ENCODE assay signal across 28 mouse cellular contexts in genomic region chr2:131139287-131139686, GRCm38 (mm10). TPM values are rescaled to one million over a fixed set of nuclear protein-coding genes. Genes with fewer than 3 reads are reported as not detected.
DNase-seq lines count a peak whose midpoint lies in the region; ATAC-seq and TF ChIP-seq lines count a peak whose summit lies in the region.
"Had no signal": no experiment of that assay in that cellular context is flagged by ENCODE, and none has a peak within 500 bp of the region (broad histone marks: within the 10 kb centered on the region; RNA-seq: fewer than 3 reads in every experiment).

No protein-coding gene starts in this region.

- H3K4me3 ChIP-seq in heart, adult 2 months = no peak overlapping the region
- no peak overlapping the region for H3K4me3 ChIP-seq in liver, embryonic 15.5 days (replicated peaks)
- H3K4me3 ChIP-seq: forebrain, embryonic 10.5 days; midbrain, embryonic 13.5 days; neural tube, embryonic 13.5 days had no signal

- WGBS in heart, adult 2 months = 78% methylated on average over 5 of the region's 5 CpGs
- 79% methylated on average over 5 of the region's 5 CpGs for WGBS in liver, embryonic 15.5 days (ENCODE audit: insufficient replicate concordance)

- H3K9me3 ChIP-seq in liver, embryonic 15.5 days (replicated peaks) = no peaks in the 10 kb centered on the region
- H3K9me3 ChIP-seq: forebrain, embryonic 10.5 days; midbrain, embryonic 13.5 days; neural tube, embryonic 13.5 days had no signal

- no peak for TF ChIP-seq CTCF in heart, adult 2 months (IDR thresholded peaks at IDR 0.05)

- no peaks in the 10 kb centered on the region for H3K27me3 ChIP-seq in heart, adult 2 months (ENCODE audit: control insufficient read depth, insufficient read depth, low read length)
- no peaks in the 10 kb centered on the region for H3K27me3 ChIP-seq in liver, embryonic 15.5 days
- H3K27me3 ChIP-seq: midbrain, embryonic 13.5 days; neural tube, embryonic 13.5 days had no signal

- TF ChIP-seq EP300 in heart, adult 2 months (IDR thresholded peaks at IDR 0.05; ENCODE audit: insufficient read depth, low read depth, low read length) = no peak

- no peak overlapping the region for H3K9ac ChIP-seq in heart, adult 2 months (ENCODE audit: low read depth, low read length)
- H3K9ac ChIP-seq in liver, embryonic 15.5 days = no peak overlapping the region
- H3K9ac ChIP-seq: forebrain, postnatal 0 days; hindbrain, embryonic 14.5 days; midbrain, embryonic 13.5 days; neural tube, embryonic 13.5 days had no signal

- H3K27ac ChIP-seq in heart, adult 2 months = peak overlapping the region; percentile 77
- peak overlapping the region; percentile 29 for H3K27ac ChIP-seq in liver, embryonic 15.5 days (replicated peaks)
- H3K27ac ChIP-seq: hindbrain, embryonic 14.5 days; midbrain, embryonic 13.5 days; neural tube, embryonic 13.5 days had no signal

- peak; percentile 2 to 18 for DNase-seq in heart, adult 2 months
- DNase-seq in heart, adult 9 months (ENCODE audit: low spot score in 2 of 2) = no peak
- DNase-seq in kidney, postnatal 10 days = peak; percentile 5
- DNase-seq in kidney, adult 8-10 months = no peak
- DNase-seq in spleen, postnatal 10 days (ENCODE audit: low spot score in 2 of 2) = peak; percentile 6 to 13
- DNase-seq in spleen, adult 18-20 months = no peak
- DNase-seq in layer of hippocampus, postnatal 25 days (ENCODE audit: extremely low spot score in 1 of 2, low spot score in 1 of 2) = no peak
- DNase-seq: B cell, adult 2 months; cerebellum, adult 2 months; forebrain, postnatal 0 days; layer of hippocampus, postnatal 36 days; right cerebral cortex, adult 18-20 months had no signal

- no peak for TF ChIP-seq POLR2A in heart, adult 2 months (IDR thresholded peaks at IDR 0.05; ENCODE audit: insufficient read depth, low read depth, low read length)

- no peak overlapping the region for H3K4me2 ChIP-seq in liver, embryonic 15.5 days
- H3K4me2 ChIP-seq: hindbrain, embryonic 14.5 days; midbrain, embryonic 13.5 days; neural tube, embryonic 13.5 days had no signal

- no peak for ATAC-seq in liver, embryonic 15.5 days (ENCODE audit: insufficient read depth)
- ATAC-seq: forebrain, postnatal 0 days; midbrain, embryonic 13.5 days had no signal

- peaks cover 33% of the 10 kb centered on the region for H3K36me3 ChIP-seq in heart, adult 2 months (ENCODE audit: control insufficient read depth, insufficient read depth, low read length)
- peaks cover 16% of the 10 kb centered on the region for H3K36me3 ChIP-seq in liver, embryonic 15.5 days (replicated peaks)

- intact Hi-C loops in heart, adult 2 months (cut with DNase I) = no loop called here

- H3K4me1 ChIP-seq in heart, adult 2 months (ENCODE audit: control insufficient read depth, insufficient read depth, low read length) = peaks cover 36% of the 10 kb centered on the region
- peaks cover 76% of the 10 kb centered on the region for H3K4me1 ChIP-seq in liver, embryonic 15.5 days (replicated peaks)

- H3K79me2 ChIP-seq in heart, adult 2 months (replicated peaks; ENCODE audit: control insufficient read depth, insufficient read depth, low read length) = no peaks in the 10 kb centered on the region

RNA-seq across cellular contexts. Expression of gene Gm11037, which starts 6.0 kb away (rescaled TPM):
- total RNA-seq in heart, adult 2 months (2021) = not detected
- not detected in 2 replicates for polyA plus RNA-seq in heart, adult 2 months (2012; rRNA removed)
- polyA plus RNA-seq in liver, embryonic 15.5 days (2015; fragmentation: Nextera tagmentation; extraction: Ambion mirVana) = not detected in 2 replicates
- not detected for total RNA-seq in layer of hippocampus, postnatal 25 days (2021)
- total RNA-seq: adrenal gland, postnatal 4 days; forebrain, postnatal 0 days; gastrocnemius, adult 18-20 months; layer of hippocampus, adult 18-20 months; layer of hippocampus, postnatal 36 days; left cerebral cortex, postnatal 25 days; megakaryocyte progenitor cell, adult 5-6 weeks had no signal
- polyA plus RNA-seq: cerebellum, adult 2 months; forebrain, embryonic 10.5 days; forebrain, postnatal 0 days; heart, embryonic 14.5 days; hindbrain, embryonic 14.5 days; intestine, embryonic 14.5 days; kidney, embryonic 14.5 days; limb, embryonic 14.5 days; lung, embryonic 16.5 days; midbrain, embryonic 13.5 days; neural tube, embryonic 13.5 days; stomach, embryonic 16.5 days had no signal

RNA-seq across cellular contexts. Expression of gene Hspa12b, which starts 12.2 kb away (rescaled TPM):
- 10 to 100 TPM; 29.7 to 31.4 TPM for total RNA-seq in heart, adult 2 months (2021)
- 21.9 and 27.8 TPM in 2 replicates for polyA plus RNA-seq in heart, adult 2 months (2012; rRNA removed)
- 1.8 and 1.9 TPM in 2 replicates for polyA plus RNA-seq in liver, embryonic 15.5 days (2015; fragmentation: Nextera tagmentation; extraction: Ambion mirVana)
- 1 to 10 TPM; 6.5 to 8.6 TPM for total RNA-seq in layer of hippocampus, postnatal 25 days (2021)

RNA-seq across cellular contexts. Expression of gene 1700037H04Rik, which starts 20.6 kb away (rescaled TPM):
- 10 to 100 TPM in 1 of 2 experiments, 1 to 10 TPM in 1; 9.8 to 11.3 TPM for total RNA-seq in heart, adult 2 months (2021)
- polyA plus RNA-seq in heart, adult 2 months (2012; rRNA removed) = 33.6 and 48.9 TPM in 2 replicates
- 135 and 147 TPM in 2 replicates for polyA plus RNA-seq in liver, embryonic 15.5 days (2015; fragmentation: Nextera tagmentation; extraction: Ambion mirVana)
- 10 to 100 TPM; 55.5 to 66.7 TPM for total RNA-seq in layer of hippocampus, postnatal 25 days (2021)

RNA-seq across cellular contexts. Expression of gene Cenpb, which starts 40.6 kb away (rescaled TPM):
- total RNA-seq in heart, adult 2 months (2021) = 10 to 100 TPM; 71.9 to 92.6 TPM
- polyA plus RNA-seq in heart, adult 2 months (2012; rRNA removed) = 57.1 and 58.5 TPM in 2 replicates
- 4.1 and 5.4 TPM in 2 replicates for polyA plus RNA-seq in liver, embryonic 15.5 days (2015; fragmentation: Nextera tagmentation; extraction: Ambion mirVana)
- total RNA-seq in layer of hippocampus, postnatal 25 days (2021) = 10 to 100 TPM; 84.8 to 92.4 TPM

RNA-seq across cellular contexts. Expression of gene Cdc25b, which starts 47.5 kb away (rescaled TPM):
- 10 to 100 TPM in 1 of 2 experiments, 1 to 10 TPM in 1; 4.3 to 10.3 TPM for total RNA-seq in heart, adult 2 months (2021)
- 9.8 and 12.5 TPM in 2 replicates for polyA plus RNA-seq in heart, adult 2 months (2012; rRNA removed)
- polyA plus RNA-seq in liver, embryonic 15.5 days (2015; fragmentation: Nextera tagmentation; extraction: Ambion mirVana) = 236 and 279 TPM in 2 replicates
- total RNA-seq in layer of hippocampus, postnatal 25 days (2021) = 10 to 100 TPM; 15.4 to 26.6 TPM

Comparison
In these comparisons a context has a peak if more than half of its experiments do, and no peak if none do; other contexts are left out.
1. DNase-seq: peak in heart, adult 2 months (2 of 2), kidney, postnatal 10 days (single experiment) and spleen, postnatal 10 days (2 of 2); none in heart, adult 9 months (0 of 2), kidney, adult 8-10 months (0 of 2), spleen, adult 18-20 months (0 of 2) and layer of hippocampus, postnatal 25 days (0 of 2).
2. RNA of gene 1700037H04Rik, which starts 20.6 kb away (total RNA-seq): 55.5 to 66.7 TPM in layer of hippocampus, postnatal 25 days; 9.8 to 11.3 TPM in heart, adult 2 months; every median in the first group is over 4 times any median in the second.